Mouse (Mus musculus) forebrain, postnatal 0 days (tissue): Measurements from ENCODE around the gene Abcf2. TPM values are rescaled to one million over a fixed set of nuclear protein-coding genes. Genes with fewer than 3 reads are reported as not detected.
A peak's percentile ranks its signal among the peaks of the same experiment; 100 is the strongest.

Experiments used
- ATAC-seq: fragments of 200-750 bp; cut with Nextera tagmentation; 2 replicates; pipeline ENCODE4 v1.8.0; 2017; ENCODE audit warnings: mild to moderate bottlenecking, moderate library complexity
- DNase-seq: peaks from one replicate; pipeline ENCODE4 v3.0.0-alpha.2; 2015
- H3K27ac ChIP-seq: fragments of 300-500 bp; sonication (generic); 2 replicates; pipeline ENCODE4 v1.5.1; 2014; ENCODE audit warnings: low read depth, mild to moderate bottlenecking, antibody characterized with exemption, low read length, moderate library complexity, mixed read lengths
- H3K27me3 ChIP-seq: fragments of 300-500 bp; sonication (generic); 2 replicates; pipeline ENCODE4 v1.6.1; 2014; ENCODE audit warnings: mild to moderate bottlenecking, low read length, mixed read lengths; ENCODE audit not compliant: insufficient read depth
- H3K36me3 ChIP-seq: fragments of 300-500 bp; sonication (generic); 2 replicates; pipeline ENCODE4 v1.6.1; 2014; ENCODE audit warnings: mild to moderate bottlenecking, moderate library complexity; ENCODE audit not compliant: insufficient read depth
- H3K4me1 ChIP-seq: fragments of 300-500 bp; sonication (generic); 2 replicates; pipeline ENCODE4 v1.6.1; 2014; ENCODE audit warnings: antibody characterized with exemption; ENCODE audit not compliant: insufficient read depth
- H3K4me2 ChIP-seq: fragments of 300-500 bp; sonication (generic); 2 replicates; pipeline ENCODE4 v1.6.1; 2014; ENCODE audit warnings: low read depth, mild to moderate bottlenecking, moderate library complexity
- H3K4me3 ChIP-seq: fragments of 300-500 bp; sonication (generic); 2 replicates; pipeline ENCODE4 v1.5.1; 2014; ENCODE audit warnings: low read depth, low read length, mixed read lengths
- H3K9ac ChIP-seq: fragments of 300-500 bp; sonication (generic); 2 replicates; pipeline ENCODE4 v1.6.1; 2014; ENCODE audit warnings: mild to moderate bottlenecking
- H3K9me3 ChIP-seq: fragments of 300-500 bp; sonication (generic); 2 replicates; pipeline ENCODE4 v1.6.1; 2016; ENCODE audit warnings: low read length
- CTCF ChIP-seq: sonication (generic); IDR thresholded peaks from 2 replicates; pipeline ENCODE4 v1.5.1; 2016; ENCODE audit warnings: antibody characterized with exemption, control low read depth, low read depth
- WGBS: fragments of 180-500 bp; shearing (Covaris S2); extraction: QIAGEN DNeasy Blood & Tissue Kit; methylation state at CpG from one replicate; pipeline ENCODE4 v1.1.7; 2014; 5-methylcytosine and 5-hydroxymethylcytosine counted together
- polyA plus RNA-seq: library from polyadenylated mRNA; unstranded; fragments of >200 nt; fragmentation: Nextera tagmentation; extraction: Ambion mirVana; gene quantifications from 2 replicates; pipeline ENCODE4 v1.2.1, GENCODE M21; 2015
- total RNA-seq: library from RNA; depleted of rRNA; stranded (reverse); fragments of >200 nt; gene quantifications from 2 replicates; pipeline ENCODE4 v1.2.3, GENCODE M21; 2014

The Abcf2 gene
- total and polyA plus RNA-seq, 2 experiments from 2014 or later, result 59.8 to 73.7 TPM

- DNase-seq (peak; percentile 93), ATAC-seq (peak; percentile 58)
- WGBS, result 25% methylated on average over 2 of the region's 2 CpGs
- H3K9me3 ChIP-seq, result no peaks in the 10 kb centered on the region
- H3K36me3 ChIP-seq, result peaks cover 28% of the 10 kb centered on the region
- H3K9ac ChIP-seq, result peak overlapping the region; percentile 46
- H3K4me2 ChIP-seq, result peak overlapping the region; percentile 54
- peak overlapping the region; percentile 96 for H3K27ac ChIP-seq
- peak overlapping the region; percentile 22 for H3K4me3 ChIP-seq
- H3K27me3 ChIP-seq, result no peaks in the 10 kb centered on the region
- TF ChIP-seq CTCF, result peak; percentile 76
- peaks cover 38% of the 10 kb centered on the region for H3K4me1 ChIP-seq
Observed at GRCm38 (mm10) chr5:24597221-24597728, 20.0 kb upstream of the Abcf2 start.

- peak; percentile 69 for ATAC-seq
Observed at GRCm38 (mm10) chr5:24596519-24597171, 19.4 kb upstream of the Abcf2 start.

GRCm38 (mm10) chr5:24595786-24596380, 18.6 kb upstream of the Abcf2 start:
- Histone ChIP-seq H3K27ac (peak overlapping the region; percentile 96), H3K9ac (peak overlapping the region; percentile 46), H3K36me3 (peaks cover 42% of the 10 kb centered on the region), H3K4me2 (peak overlapping the region; percentile 54), H3K27me3 (no peaks in the 10 kb centered on the region), H3K4me3 (peak overlapping the region; percentile 5; the same call in 1 of the 2 replicates), H3K9me3 (no peaks in the 10 kb centered on the region), H3K4me1 (peaks cover 31% of the 10 kb centered on the region)
- DNase-seq (peak; percentile 58), ATAC-seq (peak; percentile 0; the same call in 1 of the 2 replicates)
- peak; percentile 31 for TF ChIP-seq CTCF
- WGBS, result 32% methylated on average over 14 of the region's 14 CpGs

More at GRCm38 (mm10) chr5:24596519-24597171, 19.4 kb upstream of the Abcf2 start:
- peak overlapping the region; percentile 22 for H3K4me3 ChIP-seq
- peak; percentile 90 for DNase-seq
- H3K36me3 ChIP-seq, result peaks cover 34% of the 10 kb centered on the region
- peaks cover 38% of the 10 kb centered on the region for H3K4me1 ChIP-seq
- peak overlapping the region; percentile 96 for H3K27ac ChIP-seq
- no peak for TF ChIP-seq CTCF
- 1% methylated on average over 11 of the region's 11 CpGs for WGBS
- H3K27me3 ChIP-seq, result no peaks in the 10 kb centered on the region
- H3K9ac ChIP-seq, result peak overlapping the region; percentile 46
- no peaks in the 10 kb centered on the region for H3K9me3 ChIP-seq
- H3K4me2 ChIP-seq, result peak overlapping the region; percentile 54

GRCm38 (mm10) chr5:24595261-24595660, 18.0 kb upstream of the Abcf2 start:
- TF ChIP-seq CTCF, result no peak
- H3K4me2 ChIP-seq, result peak overlapping the region; percentile 54; the same call in 1 of the 2 replicates
- ATAC-seq (no peak), DNase-seq (no peak)
- H3K9me3 ChIP-seq, result no peaks in the 10 kb centered on the region
- peaks cover 45% of the 10 kb centered on the region for H3K36me3 ChIP-seq
- peak overlapping the region; percentile 96 for H3K27ac ChIP-seq
- WGBS, result 90% methylated on average over 5 of the region's 5 CpGs
- H3K4me3 ChIP-seq, result no peak overlapping the region
- no peaks in the 10 kb centered on the region for H3K27me3 ChIP-seq
- no peak overlapping the region; the same call in 1 of the 2 replicates for H3K9ac ChIP-seq
- peaks cover 31% of the 10 kb centered on the region for H3K4me1 ChIP-seq

- peaks cover 53% of the 10 kb centered on the region for H3K36me3 ChIP-seq
- no peaks in the 10 kb centered on the region for H3K9me3 ChIP-seq
- H3K27ac ChIP-seq, result no peak overlapping the region
- no peak overlapping the region for H3K4me2 ChIP-seq
- ATAC-seq (no peak), DNase-seq (no peak)
- no peak for TF ChIP-seq CTCF
- peaks cover 31% of the 10 kb centered on the region for H3K4me1 ChIP-seq
- H3K4me3 ChIP-seq, result no peak overlapping the region
- H3K27me3 ChIP-seq, result no peaks in the 10 kb centered on the region
- 91% methylated on average over 5 of the region's 5 CpGs for WGBS
- no peak overlapping the region for H3K9ac ChIP-seq
Observed at GRCm38 (mm10) chr5:24594346-24594745, 17.1 kb upstream of the Abcf2 start.

GRCm38 (mm10) chr5:24593928-24594327, 16.7 kb upstream of the Abcf2 start:
- H3K4me1 ChIP-seq, result peaks cover 26% of the 10 kb centered on the region
- no peaks in the 10 kb centered on the region for H3K9me3 ChIP-seq
- H3K27ac ChIP-seq, result no peak overlapping the region
- H3K27me3 ChIP-seq, result no peaks in the 10 kb centered on the region
- no peak for TF ChIP-seq CTCF
- DNase-seq (no peak), ATAC-seq (no peak)
- no peak overlapping the region for H3K4me2 ChIP-seq
- no peak overlapping the region for H3K9ac ChIP-seq
- H3K36me3 ChIP-seq, result peaks cover 57% of the 10 kb centered on the region
- H3K4me3 ChIP-seq, result no peak overlapping the region
- 65% methylated on average over 10 of the region's 10 CpGs for WGBS

- 84% methylated on average over 10 of the region's 10 CpGs for WGBS
- peaks cover 26% of the 10 kb centered on the region for H3K4me1 ChIP-seq
Observed at GRCm38 (mm10) chr5:24593230-24593629, 16.0 kb upstream of the Abcf2 start.

More at GRCm38 (mm10) chr5:24593230-24593629, 16.0 kb upstream of the Abcf2 start:
- no peak overlapping the region for H3K9ac ChIP-seq
- H3K9me3 ChIP-seq, result no peaks in the 10 kb centered on the region
- H3K27ac ChIP-seq, result no peak overlapping the region
- no peak overlapping the region for H3K4me2 ChIP-seq
- no peak for TF ChIP-seq CTCF
- H3K4me3 ChIP-seq, result no peak overlapping the region
- peaks cover 62% of the 10 kb centered on the region for H3K36me3 ChIP-seq
- DNase-seq, result no peak
- H3K27me3 ChIP-seq, result no peaks in the 10 kb centered on the region
- no peak for ATAC-seq
